Mouse (Mus musculus) olfactory bulb, adult 2 months (tissue): ENCODE measurements around the gene Vegfb.

Experiments
- CTCF ChIP-seq: fragments of 200-500 bp; IDR thresholded peaks from 2 replicates; pipeline ENCODE4 v1.5.1; 2012; ENCODE audit warnings: low read depth, mild to moderate bottlenecking, low read length, moderate library complexity; ENCODE audit not compliant: insufficient read depth
- POLR2A ChIP-seq: fragments of 200-500 bp; IDR thresholded peaks from 2 replicates; pipeline ENCODE4 v1.6.1; 2012; ENCODE audit warnings: mild to moderate bottlenecking, low read depth, low read length, moderate library complexity; ENCODE audit not compliant: insufficient read depth

- TF ChIP-seq CTCF (no peak), POLR2A (no peak)
Observed at GRCm38 (mm10) chr19:6985951-6986708, 1.3 kb downstream of the Vegfb start.
